Mouse (Mus musculus): ENCODE measurements at regions not wholly inside any gene's neighbourhood (a gene's known extent, or its start where the extent isn't known, plus 50 kb on each side); places are given as distances from the start of the nearest gene placed in this dataset.
"Not testable (repeated sequence)": the region's sequence is repeated elsewhere in the genome, so short reads cannot be mapped to it uniquely, and the experiment has no call there.

GRCm38 (mm10) chr14:102215267-102215964, 485.7 kb downstream of the Lmo7 start:
- DNase-seq (ENCODE audit: extremely low read depth, low read depth, low spot score), result no peak

- no peak for DNase-seq (ENCODE audit: extremely low read depth, low read depth, low spot score)
These were observed 482.3 kb downstream of the Lmo7 start for GRCm38 (mm10) chr14:102212079-102212478.

GRCm38 (mm10) chr14:102204881-102205671, 475.3 kb downstream of the Lmo7 start:
- DNase-seq (ENCODE audit: extremely low read depth, low read depth, low spot score), result no peak

GRCm38 (mm10) chr14:102199430-102199829, 469.7 kb downstream of the Lmo7 start:
- DNase-seq (ENCODE audit: extremely low read depth, low read depth, low spot score), result no peak

- DNase-seq (ENCODE audit: extremely low read depth, low read depth, low spot score), result no peak
These were observed 461.0 kb downstream of the Lmo7 start for GRCm38 (mm10) chr14:102190786-102191185.

- DNase-seq (ENCODE audit: extremely low read depth, low read depth, low spot score), result no peak
These were observed 451.5 kb downstream of the Lmo7 start for GRCm38 (mm10) chr14:102181269-102181668.

GRCm38 (mm10) chr14:102171775-102172174, 442.0 kb downstream of the Lmo7 start:
- no peak for DNase-seq (ENCODE audit: extremely low read depth, low read depth, low spot score)

- DNase-seq (ENCODE audit: extremely low read depth, low read depth, low spot score), result no peak
These were observed 431.8 kb downstream of the Lmo7 start for GRCm38 (mm10) chr14:102161291-102162284.

GRCm38 (mm10) chr14:102150410-102150809, 420.7 kb downstream of the Lmo7 start:
- DNase-seq (ENCODE audit: extremely low read depth, low read depth, low spot score), result not testable (repeated sequence)

- DNase-seq (ENCODE audit: extremely low read depth, low read depth, low spot score), result no peak
These were observed 413.0 kb downstream of the Lmo7 start for GRCm38 (mm10) chr14:102142720-102143119.

GRCm38 (mm10) chr14:102138936-102139335, 409.2 kb downstream of the Lmo7 start:
- DNase-seq (ENCODE audit: extremely low read depth, low read depth, low spot score), result no peak

GRCm38 (mm10) chr14:102118166-102118565, 388.4 kb downstream of the Lmo7 start:
- no peak for DNase-seq (ENCODE audit: extremely low read depth, low read depth, low spot score)

- no peak for DNase-seq (ENCODE audit: extremely low read depth, low read depth, low spot score)
These were observed 376.4 kb downstream of the Lmo7 start for GRCm38 (mm10) chr14:102106165-102106564.

- no peak for DNase-seq (ENCODE audit: extremely low read depth, low read depth, low spot score)
These were observed 364.3 kb downstream of the Lmo7 start for GRCm38 (mm10) chr14:102094105-102094504.

GRCm38 (mm10) chr14:102092557-102092956, 362.8 kb downstream of the Lmo7 start:
- no peak for DNase-seq (ENCODE audit: extremely low read depth, low read depth, low spot score)

- no peak for DNase-seq (ENCODE audit: extremely low read depth, low read depth, low spot score)
These were observed 319.2 kb downstream of the Lmo7 start for GRCm38 (mm10) chr14:102048932-102049331.

- DNase-seq (ENCODE audit: extremely low read depth, low read depth, low spot score), result no peak
These were observed 318.7 kb downstream of the Lmo7 start for GRCm38 (mm10) chr14:102048485-102048884.

GRCm38 (mm10) chr14:102038145-102038544, 308.4 kb downstream of the Lmo7 start:
- no peak for DNase-seq (ENCODE audit: extremely low read depth, low read depth, low spot score)

GRCm38 (mm10) chr14:102037487-102037886, 307.7 kb downstream of the Lmo7 start:
- DNase-seq (ENCODE audit: extremely low read depth, low read depth, low spot score), result no peak

GRCm38 (mm10) chr14:102031047-102031903, 301.5 kb downstream of the Lmo7 start:
- DNase-seq (ENCODE audit: extremely low read depth, low read depth, low spot score), result no peak

Measured in fat pad, adult 2 months (tissue).